Mouse (Mus musculus) adrenal gland, postnatal 10 days (tissue): Measurements from ENCODE around the gene Ric3. TPM values are rescaled to one million over a fixed set of nuclear protein-coding genes. Genes with fewer than 3 reads are reported as not detected.

Experiments
- DNase-seq: peaks from one replicate; pipeline ENCODE4 v3.0.0; 2021; ENCODE audit warnings: mixed read lengths
- total RNA-seq, 2 experiments: library from RNA; stranded (reverse); gene quantifications; 2 replicates each; pipeline ENCODE4 v1.2.3; 2021

Ric3 gene
- total RNA-seq, 2 experiments from 2014 or later: 15.2 to 15.4 TPM

DNA sequence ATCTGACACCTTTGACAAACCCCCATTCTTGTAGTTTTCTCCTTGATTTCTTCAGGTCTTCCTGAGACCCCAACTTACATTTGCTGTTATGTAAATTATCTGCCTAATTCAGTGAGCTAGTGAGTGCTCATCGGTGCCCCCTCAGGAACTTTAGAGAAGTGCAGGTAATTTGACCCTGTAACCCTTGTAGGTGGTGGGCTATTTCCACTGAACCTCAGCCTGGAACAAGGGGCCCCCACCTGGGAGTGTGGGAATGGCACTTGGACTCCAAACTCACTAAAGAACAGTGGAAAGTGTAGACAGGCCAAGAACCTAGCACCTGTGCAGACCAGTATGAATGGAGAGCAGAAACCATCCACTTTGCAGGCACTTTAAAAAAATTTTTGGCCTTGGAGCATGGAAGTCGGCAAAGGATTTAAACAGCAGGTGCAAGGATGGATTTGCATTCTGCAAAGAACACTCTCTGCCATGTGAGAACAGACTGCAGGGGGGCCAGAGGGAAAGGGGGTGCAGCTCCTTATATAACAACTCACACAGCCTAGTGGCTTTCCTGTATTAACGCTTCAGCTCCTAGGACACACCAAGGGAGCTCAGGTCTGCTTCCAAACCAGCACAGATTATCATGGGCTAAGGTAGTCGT is 82.7 kb downstream of the Ric3 start:
- DNase-seq: peak; percentile 45

DNA sequence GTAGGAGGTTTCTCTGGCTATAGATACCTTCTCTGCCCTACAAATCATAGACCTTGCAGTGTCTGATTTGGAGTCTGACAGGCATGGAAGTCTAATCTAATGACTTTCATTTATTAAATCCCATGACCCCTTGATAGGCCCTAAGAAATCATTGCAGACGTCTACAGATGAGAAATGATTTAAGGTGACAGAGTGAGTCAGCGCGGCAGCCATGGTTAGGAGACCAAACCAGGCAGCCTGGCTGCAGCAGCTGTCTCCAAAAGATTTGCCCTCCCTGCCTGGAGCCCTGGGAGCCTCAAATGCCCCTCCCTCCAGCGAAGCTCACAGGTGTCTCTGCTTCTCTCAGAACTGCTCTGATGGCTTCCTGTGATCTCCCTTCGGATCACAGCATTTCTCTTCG is 87.0 kb downstream of the Ric3 start:
- no peak for DNase-seq

DNA sequence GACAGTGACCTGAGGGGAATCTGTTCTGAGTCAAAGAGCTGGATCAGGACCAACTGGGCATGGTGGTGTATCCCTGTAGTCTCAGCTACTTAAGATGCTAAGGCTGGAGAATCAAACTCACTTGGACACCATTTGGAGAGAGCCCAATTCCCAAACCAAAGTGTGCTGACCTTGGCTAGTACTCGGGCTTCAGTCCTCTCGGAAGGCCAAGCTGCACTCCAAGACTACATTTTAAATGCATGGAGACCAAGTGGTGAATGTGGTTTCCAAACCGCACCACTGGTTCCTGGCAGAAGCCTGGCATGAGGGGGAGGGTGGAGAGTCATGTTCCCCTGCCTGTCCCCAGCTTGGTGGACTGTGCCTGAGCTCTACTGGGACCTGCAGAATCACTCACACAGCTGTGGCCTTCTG is 89.2 kb downstream of the Ric3 start:
- DNase-seq: no peak

DNA sequence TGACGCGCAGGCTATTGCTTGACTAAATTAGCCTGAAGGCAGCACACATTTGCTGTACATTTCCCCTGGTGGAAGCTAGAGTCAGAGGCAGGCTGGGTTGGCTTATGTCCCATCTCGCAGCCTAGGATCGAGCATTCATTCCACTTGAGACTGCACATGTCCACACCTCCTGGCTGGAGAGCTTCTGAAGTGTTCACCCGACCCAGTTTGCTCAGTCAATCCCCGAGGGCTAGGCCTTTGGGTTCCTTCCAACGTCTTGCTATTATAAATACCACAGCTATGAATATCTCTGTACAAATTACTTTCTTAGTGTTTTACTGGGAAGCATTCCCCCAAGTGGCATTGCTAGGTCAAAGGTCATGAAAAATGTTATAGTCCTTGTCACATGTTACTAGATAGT is 89.9 kb downstream of the Ric3 start:
- peak; percentile 78 for DNase-seq

DNA sequence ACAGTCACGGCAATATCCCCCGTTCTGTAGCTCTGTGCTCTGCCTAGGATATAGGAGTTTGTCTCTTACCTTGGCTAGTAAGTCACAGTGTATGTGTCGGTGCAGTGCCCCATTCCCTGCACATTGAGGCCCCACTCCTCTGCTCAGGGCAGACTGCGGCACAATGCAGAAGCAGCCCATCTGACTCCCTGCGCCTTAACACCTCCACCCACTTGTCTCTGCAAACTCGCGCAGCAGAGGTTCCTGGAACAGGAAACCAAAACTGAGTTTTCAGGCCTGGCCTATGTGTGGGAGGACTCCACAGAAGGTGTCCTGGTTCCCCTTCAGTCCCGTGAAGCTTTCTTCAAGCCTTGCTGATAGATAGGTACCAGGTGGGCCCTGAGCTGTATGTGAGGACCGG is 91.9 kb downstream of the Ric3 start:
- no peak for DNase-seq

DNA sequence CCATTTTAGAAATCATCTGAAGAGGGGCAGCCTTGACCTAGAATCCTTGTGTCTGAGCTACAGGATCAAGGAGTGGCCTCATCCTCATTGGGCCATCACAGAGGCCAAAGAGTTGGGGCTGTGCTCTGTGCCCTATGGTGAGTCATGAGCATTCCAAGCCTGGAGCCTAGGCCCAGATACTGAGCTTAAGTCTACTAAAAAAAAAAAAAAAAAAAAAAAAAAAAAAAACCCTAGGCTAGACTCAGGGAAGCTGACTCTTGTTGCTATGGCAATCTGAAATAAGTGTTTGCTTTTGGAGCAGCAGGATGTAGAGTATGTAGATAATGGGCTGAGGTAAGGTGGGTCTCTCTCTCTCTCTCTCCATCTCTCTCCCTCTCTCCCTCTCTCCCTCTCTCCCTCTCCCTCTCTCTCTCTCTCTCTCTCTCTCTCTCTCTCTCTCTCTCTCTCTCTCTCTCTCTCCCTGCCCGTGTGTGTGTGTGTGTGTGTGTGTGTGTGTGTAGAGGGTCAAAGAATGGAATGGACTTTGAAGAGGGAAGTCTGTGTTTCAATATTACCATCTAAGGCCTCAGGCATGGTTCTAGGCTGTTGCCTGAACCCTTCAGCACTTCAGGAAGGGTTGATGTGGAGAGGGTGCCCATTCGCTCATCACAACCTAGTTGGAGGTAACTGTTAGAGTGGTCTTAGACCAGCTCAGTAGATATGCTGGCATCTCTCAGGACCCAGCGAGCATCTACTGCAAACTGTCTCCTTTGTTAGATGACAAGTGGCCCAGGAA is 97.0 kb downstream of the Ric3 start:
- no peak for DNase-seq

Other genes starting within 250 kb of the Ric3 start
- gene Olfr516, start 232.8 kb downstream of the Ric3 start, total RNA-seq: not detected
- not detected for gene Olfr517, start 211.0 kb downstream of the Ric3 start, total RNA-seq
- gene Olfr518, start 198.3 kb downstream of the Ric3 start, total RNA-seq: not detected
- gene Olfr519, start 188.9 kb downstream of the Ric3 start, total RNA-seq: not detected
- gene Nlrp10, start 153.2 kb downstream of the Ric3 start, total RNA-seq: under 1 TPM; 0.24 to 0.33 TPM
- gene Eif3f, start 148.9 kb downstream of the Ric3 start, total RNA-seq: 100 to 1,000 TPM; 156 to 162 TPM
- 10 to 100 TPM; 20.7 to 27.5 TPM for gene Tub, start 133.0 kb downstream of the Ric3 start, total RNA-seq
- gene Lmo1, start 91.9 kb upstream of the Ric3 start, total RNA-seq: 10 to 100 TPM in 1 of 2 experiments, 1 to 10 TPM in 1; 8.1 to 12.5 TPM